Mouse (Mus musculus) G1E (cell line): Measurements from ENCODE around the gene Lrch1. TPM values are rescaled to one million over a fixed set of nuclear protein-coding genes. Genes with fewer than 3 reads are reported as not detected.

Source experiments
- ATAC-seq: 2 replicates; pipeline ENCODE4 v1.8.0; 2016; ENCODE audit warnings: mild to moderate bottlenecking; ENCODE audit not compliant: insufficient number of reproducible peaks, poor library complexity, low FRiP score, severe bottlenecking; ENCODE audit errors: extremely low read depth
- DNase-seq: peaks from one replicate; pipeline ENCODE4 v3.0.0; 2012; ENCODE audit warnings: low spot score
- H3K27me3 ChIP-seq: 2 replicates; pipeline ENCODE4 v1.6.1; 2012; ENCODE audit warnings: mild to moderate bottlenecking, low read length, inconsistent platforms; ENCODE audit not compliant: insufficient read depth
- H3K36me3 ChIP-seq: replicated peaks from 2 replicates; pipeline ENCODE3; 2012; ENCODE audit warnings: mild to moderate bottlenecking, inconsistent platforms
- H3K4me1 ChIP-seq: 2 replicates; pipeline ENCODE4 v1.6.1; 2012; ENCODE audit warnings: low read depth, low read length, inconsistent platforms, mixed read lengths; ENCODE audit not compliant: insufficient read depth
- H3K4me3 ChIP-seq: 2 replicates; pipeline ENCODE4 v1.5.1; 2012; ENCODE audit warnings: low read depth, mild to moderate bottlenecking, inconsistent platforms, low read length, moderate library complexity, mixed read lengths
- H3K9me3 ChIP-seq: replicated peaks from 2 replicates; pipeline ENCODE4 v1.6.1; 2012; ENCODE audit warnings: inconsistent platforms
- CTCF ChIP-seq: IDR thresholded peaks from 2 replicates; pipeline ENCODE4 v1.5.1; 2012; ENCODE audit warnings: low read depth, low read length, inconsistent platforms, mixed read lengths
- GATA1 ChIP-seq: IDR thresholded peaks from 2 replicates; pipeline ENCODE4 v1.6.1; 2012; ENCODE audit warnings: borderline replicate concordance, low read length, inconsistent platforms, mixed read lengths
- GATA2 ChIP-seq: IDR thresholded peaks from 2 replicates; pipeline ENCODE4 v1.6.1; 2012; ENCODE audit warnings: low read depth, low read length, inconsistent platforms, borderline replicate concordance
- POLR2AphosphoS5 ChIP-seq: IDR thresholded peaks from 2 replicates; pipeline ENCODE4 v1.6.1; 2012; ENCODE audit warnings: low read depth, low read length, inconsistent platforms; ENCODE audit not compliant: insufficient replicate concordance
- TAL1 ChIP-seq: conservative IDR thresholded peaks from 2 replicates; pipeline ENCODE4 v1.6.1; 2012; ENCODE audit warnings: low read depth, low read length, inconsistent platforms, mixed read lengths
- polyA plus RNA-seq: library from polyadenylated mRNA; stranded (reverse); fragments of >175 nt; gene quantifications from 2 replicates; pipeline ENCODE4 v1.2.3, GENCODE M21; 2012
- total RNA-seq, 2 experiments: library from RNA; stranded (forward) in 1 of 2; stranded (reverse) in 1 of 2; fragments of 200-1000 nt in 1 of 2; fragments of >200 nt in 1 of 2; fragmentation: Nextera tagmentation in 1 of 2; gene quantifications; 2 replicates each; pipeline ENCODE4 v1.2.3; 2014 to 2017

Lrch1 gene
- total and polyA plus RNA-seq, 3 experiments = 0.16 TPM; not detected in 2

DNA sequence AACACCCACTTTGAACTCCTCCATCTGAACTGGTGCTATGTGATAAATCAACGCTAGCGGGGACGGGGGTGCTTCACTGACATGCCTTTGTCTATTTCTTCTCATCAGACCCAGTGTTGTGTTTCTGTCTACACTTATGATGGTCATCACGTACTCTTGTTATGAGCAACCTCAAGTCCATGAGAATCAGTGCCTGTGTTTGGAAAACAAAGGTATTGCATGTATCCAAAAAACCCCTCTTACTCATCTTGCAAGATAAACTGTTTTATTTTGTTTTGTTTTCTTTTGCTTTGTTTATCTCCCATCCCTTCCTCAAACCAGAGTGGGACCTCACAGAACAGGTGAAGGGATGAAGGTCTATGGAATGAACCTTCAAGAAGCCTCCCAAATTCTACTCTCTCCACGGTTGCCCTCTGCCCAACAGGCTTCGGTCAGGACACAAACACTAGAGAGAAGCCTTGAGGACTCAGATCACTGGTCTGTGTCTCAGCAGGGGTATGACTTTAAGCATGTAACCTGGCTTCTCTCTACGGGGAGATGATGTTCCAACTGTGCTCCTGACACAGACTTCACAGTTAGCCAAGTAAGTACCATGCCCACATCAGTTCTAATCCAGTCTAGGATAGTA is 3.4 kb downstream of the Lrch1 start:
- peaks cover 6% of the 10 kb centered on the region; the same call in 1 of the 2 replicates for H3K27me3 ChIP-seq
- TF ChIP-seq TAL1 = no peak
- TF ChIP-seq POLR2AphosphoS5 = no peak
- no peak for TF ChIP-seq CTCF
- no peak for TF ChIP-seq GATA1
- no peak for TF ChIP-seq GATA2
- H3K9me3 ChIP-seq = peaks cover 10% of the 10 kb centered on the region; the same call in 1 of the 2 replicates
- no peaks in the 10 kb centered on the region for H3K36me3 ChIP-seq
- H3K4me3 ChIP-seq = no peak overlapping the region
- DNase-seq = no peak
- H3K4me1 ChIP-seq = no peaks in the 10 kb centered on the region
- no peak for ATAC-seq

DNA sequence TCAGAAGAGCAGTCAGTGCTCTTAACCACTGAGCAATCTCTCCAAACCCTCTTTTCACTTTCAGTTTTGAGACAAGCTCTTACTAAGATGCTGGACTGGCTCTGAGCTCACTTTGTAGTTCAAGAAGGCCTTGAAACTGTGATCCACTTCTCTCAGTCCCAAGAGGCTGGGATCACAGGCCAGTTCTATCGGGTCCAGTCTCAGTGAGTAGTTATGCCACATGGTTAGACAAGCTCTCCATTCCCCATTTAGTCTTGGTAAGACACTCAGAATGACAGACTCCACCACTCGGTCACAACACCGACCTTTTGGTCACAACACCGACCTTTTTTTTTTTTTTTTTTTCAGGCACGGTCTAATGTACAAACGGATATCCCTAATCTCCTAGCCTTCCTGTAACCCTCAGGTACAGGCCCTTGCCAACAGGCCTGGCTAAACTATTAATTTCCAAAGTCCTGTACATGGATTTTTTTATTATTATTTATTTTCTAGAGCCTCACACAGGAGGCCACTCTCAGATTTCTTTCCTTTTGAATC is 4.0 kb downstream of the Lrch1 start:
- H3K4me1 ChIP-seq = no peaks in the 10 kb centered on the region

DNA sequence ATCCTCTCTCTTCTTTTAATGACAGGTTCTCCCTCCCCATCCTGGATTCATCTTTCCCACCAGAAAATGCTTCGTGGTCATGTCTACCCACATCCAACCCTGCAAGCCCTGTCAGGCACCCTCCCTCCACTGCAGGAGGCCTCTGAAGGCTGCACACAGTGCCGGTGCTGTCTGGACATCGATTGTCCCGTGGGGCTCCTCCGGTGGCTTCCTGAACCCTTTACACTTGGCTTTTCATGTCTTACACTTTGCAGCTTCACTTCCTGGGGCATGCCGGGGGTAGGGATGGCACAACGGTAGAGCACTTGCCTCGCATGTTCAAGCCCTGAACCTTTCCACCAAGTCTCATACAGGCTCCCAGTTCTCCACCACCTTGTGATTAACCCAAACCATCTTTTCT is 4.7 kb downstream of the Lrch1 start:
- peaks cover 10% of the 10 kb centered on the region; the same call in 1 of the 2 replicates for H3K9me3 ChIP-seq
- no peaks in the 10 kb centered on the region for H3K36me3 ChIP-seq
- H3K4me3 ChIP-seq = no peak overlapping the region
- no peak for TF ChIP-seq GATA1
- no peak for TF ChIP-seq TAL1
- TF ChIP-seq POLR2AphosphoS5 = no peak
- no peak for TF ChIP-seq CTCF
- TF ChIP-seq GATA2 = no peak
- peaks cover 6% of the 10 kb centered on the region; the same call in 1 of the 2 replicates for H3K27me3 ChIP-seq
- no peak for ATAC-seq
- no peak for DNase-seq
- no peaks in the 10 kb centered on the region for H3K4me1 ChIP-seq

More for the DNA sequence above, 4.0 kb downstream of the Lrch1 start:
- DNase-seq (no peak), ATAC-seq (no peak)
- Histone ChIP-seq H3K36me3 (no peaks in the 10 kb centered on the region), H3K4me3 (no peak overlapping the region), H3K27me3 (peaks cover 6% of the 10 kb centered on the region; the same call in 1 of the 2 replicates), H3K9me3 (peaks cover 10% of the 10 kb centered on the region; the same call in 1 of the 2 replicates)
- TF ChIP-seq CTCF (no peak), GATA2 (no peak), GATA1 (no peak)

DNA sequence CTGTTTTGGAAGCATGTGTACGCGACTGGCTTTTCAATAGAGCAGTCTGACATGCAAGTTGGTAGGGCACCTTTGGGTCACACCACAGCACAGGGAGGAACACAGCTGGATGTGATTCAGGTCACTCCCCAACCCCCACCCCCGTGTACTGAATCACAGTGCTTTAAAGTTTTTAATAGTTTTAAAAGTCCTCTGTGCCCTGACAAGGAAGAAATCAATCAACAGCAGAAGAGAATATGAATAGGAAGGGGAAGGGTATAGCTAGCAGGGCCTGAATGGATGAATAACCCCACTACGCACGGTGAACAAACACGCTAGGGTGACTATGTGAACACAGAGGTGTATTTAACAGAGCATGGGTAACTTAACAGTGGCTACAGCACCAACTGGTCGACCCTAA is 6.1 kb downstream of the Lrch1 start:
- no peak for DNase-seq
- no peak for ATAC-seq
- Histone ChIP-seq H3K27me3 (no peaks in the 10 kb centered on the region), H3K4me1 (no peaks in the 10 kb centered on the region), H3K36me3 (no peaks in the 10 kb centered on the region), H3K9me3 (no peaks in the 10 kb centered on the region), H3K4me3 (no peak overlapping the region)
- TF ChIP-seq CTCF (no peak), GATA1 (no peak), TAL1 (no peak), POLR2AphosphoS5 (no peak), GATA2 (no peak)

DNA sequence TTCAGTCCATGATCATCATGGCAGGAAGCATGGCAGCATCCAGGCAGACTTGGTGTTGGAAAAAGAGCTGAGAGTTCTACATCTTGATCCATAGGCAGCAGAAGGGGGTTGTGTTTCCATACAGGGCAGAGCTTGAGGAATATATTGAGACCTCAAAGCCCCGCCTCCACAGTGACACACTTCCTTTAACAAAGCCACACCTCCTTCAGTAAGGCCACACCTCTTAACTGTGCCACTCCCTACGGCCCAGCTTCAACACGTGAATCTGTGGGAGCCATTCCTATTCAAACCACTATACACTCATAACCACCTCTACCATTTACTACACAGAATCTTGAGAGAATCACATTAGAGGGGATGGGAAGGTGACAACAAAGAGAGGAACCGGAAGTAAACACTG is 6.9 kb downstream of the Lrch1 start:
- TF ChIP-seq CTCF (no peak), GATA1 (no peak), GATA2 (no peak), TAL1 (no peak), POLR2AphosphoS5 (no peak)
- no peak overlapping the region for H3K4me3 ChIP-seq
- DNase-seq = no peak
- no peaks in the 10 kb centered on the region for H3K36me3 ChIP-seq
- no peak for ATAC-seq
- no peaks in the 10 kb centered on the region for H3K9me3 ChIP-seq
- no peaks in the 10 kb centered on the region for H3K27me3 ChIP-seq
- H3K4me1 ChIP-seq = no peaks in the 10 kb centered on the region

DNA sequence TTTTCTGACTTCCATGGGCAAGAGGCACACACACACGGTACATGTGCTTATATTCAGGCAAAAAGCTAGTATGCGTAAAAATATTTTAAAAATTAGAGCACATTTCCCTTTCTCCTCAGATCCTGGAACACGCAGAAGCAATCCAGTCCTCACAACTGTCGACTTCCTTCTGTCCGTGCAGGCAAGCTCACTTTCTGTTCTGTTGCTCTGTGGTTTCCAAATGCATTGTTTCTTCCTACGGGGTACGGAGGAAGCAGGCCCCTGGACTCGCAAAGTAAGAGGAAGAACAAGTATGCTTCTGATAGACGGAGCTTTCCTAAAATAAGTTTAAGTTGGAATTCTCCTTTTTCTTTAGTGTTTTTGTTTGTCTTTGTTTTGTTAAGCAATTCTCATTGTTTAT is 8.3 kb downstream of the Lrch1 start:
- ATAC-seq = no peak
- H3K36me3 ChIP-seq = no peaks in the 10 kb centered on the region
- DNase-seq = no peak
- TF ChIP-seq GATA1 (no peak), POLR2AphosphoS5 (no peak), TAL1 (no peak), CTCF (no peak), GATA2 (no peak)
- H3K4me3 ChIP-seq = no peak overlapping the region
- no peaks in the 10 kb centered on the region for H3K27me3 ChIP-seq
- no peaks in the 10 kb centered on the region for H3K9me3 ChIP-seq
- no peaks in the 10 kb centered on the region for H3K4me1 ChIP-seq
